Mouse (Mus musculus) liver, postnatal 0 days (tissue): ENCODE results near the gene Zbtb3.

Source experiments
- CTCF ChIP-seq: sonication (generic); IDR thresholded peaks from 2 replicates; pipeline ENCODE4 v1.5.1; 2016; ENCODE audit warnings: antibody characterized with exemption, low read depth
- EP300 ChIP-seq: IDR thresholded peaks from 2 replicates; pipeline ENCODE4 v1.6.1; 2016; ENCODE audit warnings: antibody characterized with exemption, low read depth, mild to moderate bottlenecking

DNA sequence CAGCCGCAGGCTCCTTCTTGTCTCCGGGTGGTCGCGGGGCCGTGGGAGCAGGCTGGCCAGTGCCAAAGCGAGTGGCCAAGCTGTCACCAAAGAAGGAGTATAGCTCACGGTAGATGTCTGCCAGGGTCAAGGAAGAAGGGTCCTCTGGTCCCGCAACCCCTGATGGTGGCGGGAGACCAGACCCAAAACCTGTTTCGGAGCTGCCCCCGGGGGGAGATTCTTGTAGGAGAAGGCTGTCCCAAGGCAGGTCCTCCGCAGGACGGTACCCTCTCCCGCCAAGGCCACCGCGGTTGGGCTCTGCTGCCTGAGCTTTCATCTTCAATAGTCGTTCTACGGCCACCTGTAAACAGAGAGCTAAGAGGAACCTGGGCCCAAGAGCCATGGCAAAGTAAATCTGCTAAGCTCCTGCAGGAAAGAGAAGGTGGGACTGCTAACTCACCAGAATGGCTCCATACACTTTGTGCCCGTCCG is 27.4 kb upstream of the Zbtb3 start:
- TF ChIP-seq CTCF (no peak), EP300 (no peak)
